Mouse (Mus musculus): ENCODE results near the gene Dscam.

- TF ChIP-seq CTCF (IDR thresholded peaks at IDR 0.05; ENCODE audit: low read depth, low read length), result no peak
- no peak for TF ChIP-seq POLR2A (IDR thresholded peaks at IDR 0.05; ENCODE audit: borderline replicate concordance, low read depth, low read length)
Measured at GRCm38 (mm10) chr16:96685065-96685464, 485.5 kb downstream of the Dscam start.
